Mouse (Mus musculus): ENCODE measurements around the gene Ttll5.
A peak's percentile ranks its signal among the peaks of the same experiment; 100 is the strongest.

Ttll5 gene

GRCm38 (mm10) chr12:86010656-86011055 lies 186.2 kb downstream of the Ttll5 start:
- DNase-seq (ENCODE audit: low read depth, low spot score) = no peak

DNA sequence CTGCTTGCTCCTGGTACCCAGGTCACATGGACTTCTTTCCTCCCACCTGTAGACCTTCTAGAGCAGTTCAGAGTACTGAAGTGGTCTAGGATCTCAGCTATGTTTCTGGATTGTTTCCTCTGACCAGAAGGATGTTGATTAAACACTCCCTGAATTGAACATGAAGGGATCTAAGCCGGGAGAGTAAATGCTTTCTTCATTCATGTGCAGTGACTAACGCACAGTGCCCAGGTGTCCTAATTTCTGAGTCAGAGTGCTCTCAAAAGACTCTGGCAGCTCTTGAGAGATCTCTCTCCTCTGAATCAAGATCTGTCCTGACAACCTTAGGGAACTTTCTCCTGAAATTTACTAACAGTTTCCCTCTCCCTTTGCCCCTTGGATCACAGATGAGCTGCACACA lies 187.7 kb downstream of the Ttll5 start:
- DNase-seq (ENCODE audit: low read depth, low spot score) = no peak

DNA sequence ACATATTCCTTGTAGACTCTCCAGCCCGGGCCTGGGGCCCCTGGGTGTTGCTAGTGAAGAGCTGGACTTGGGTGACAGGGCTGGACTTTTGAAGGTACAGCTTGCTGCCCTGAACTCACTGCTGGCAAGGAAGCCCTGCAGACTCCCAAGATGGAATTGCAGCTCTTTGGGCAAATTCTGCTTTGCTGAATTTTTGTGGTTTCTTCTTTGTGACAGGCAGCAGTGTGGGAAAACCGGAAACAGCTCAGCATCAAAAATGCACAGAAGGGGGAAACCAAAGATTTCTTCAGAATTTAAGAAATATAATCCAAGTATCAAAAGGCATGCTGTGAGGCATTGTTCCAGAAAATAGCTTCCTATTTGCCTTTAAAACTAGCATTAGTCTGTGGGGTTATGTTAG lies 189.7 kb downstream of the Ttll5 start:
- no peak for DNase-seq (ENCODE audit: low read depth, low spot score)

GRCm38 (mm10) chr12:86014621-86015020 lies 190.2 kb downstream of the Ttll5 start:
- no peak for DNase-seq (ENCODE audit: low read depth, low spot score)

DNA sequence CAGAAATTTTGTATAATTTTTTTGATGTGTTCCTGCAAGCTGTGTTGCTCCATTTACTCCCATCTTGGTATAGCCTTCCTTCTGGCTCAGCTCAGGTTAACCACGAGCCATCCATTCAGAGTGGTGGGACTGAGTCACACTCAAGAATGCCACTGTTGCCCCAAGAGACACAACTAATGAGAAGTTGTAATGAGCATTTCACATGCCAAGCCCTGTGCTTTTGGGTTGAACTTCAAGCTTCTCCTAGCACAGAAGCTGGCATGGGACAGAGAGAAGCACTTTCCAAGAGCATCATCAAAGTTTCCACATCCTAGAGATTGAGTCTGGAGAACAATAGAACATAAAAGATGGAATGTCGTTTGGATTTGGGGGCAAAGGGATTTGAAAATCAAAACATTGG lies 190.7 kb downstream of the Ttll5 start:
- no peak for DNase-seq (ENCODE audit: low read depth, low spot score)

DNA sequence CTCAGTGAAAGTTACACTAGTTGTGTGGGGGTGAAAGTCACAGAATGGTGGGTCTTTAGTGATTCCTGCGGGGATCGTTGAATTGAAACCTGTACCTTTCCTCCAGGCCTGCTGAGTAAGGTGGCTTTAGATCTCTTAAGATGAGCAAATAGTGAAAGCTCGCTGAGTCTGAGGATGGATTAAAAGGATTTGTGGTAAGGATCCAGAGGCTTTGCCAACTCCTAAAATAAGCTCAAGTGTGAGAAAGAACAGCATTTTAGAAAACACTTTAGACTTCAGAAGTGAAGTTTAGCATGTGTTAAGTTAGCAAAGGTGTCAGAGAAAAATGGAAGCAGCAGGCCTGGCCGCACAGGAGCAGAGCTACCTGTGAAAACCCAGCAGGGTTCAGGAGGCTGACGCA lies 192.9 kb downstream of the Ttll5 start:
- no peak for DNase-seq (ENCODE audit: low read depth, low spot score)

- DNase-seq (ENCODE audit: low read depth, low spot score) = no peak
These were observed 197.1 kb downstream of the Ttll5 start for GRCm38 (mm10) chr12:86021583-86021982.

- DNase-seq (ENCODE audit: low read depth, low spot score) = no peak
These were observed 198.0 kb downstream of the Ttll5 start for GRCm38 (mm10) chr12:86022282-86022984.

DNA sequence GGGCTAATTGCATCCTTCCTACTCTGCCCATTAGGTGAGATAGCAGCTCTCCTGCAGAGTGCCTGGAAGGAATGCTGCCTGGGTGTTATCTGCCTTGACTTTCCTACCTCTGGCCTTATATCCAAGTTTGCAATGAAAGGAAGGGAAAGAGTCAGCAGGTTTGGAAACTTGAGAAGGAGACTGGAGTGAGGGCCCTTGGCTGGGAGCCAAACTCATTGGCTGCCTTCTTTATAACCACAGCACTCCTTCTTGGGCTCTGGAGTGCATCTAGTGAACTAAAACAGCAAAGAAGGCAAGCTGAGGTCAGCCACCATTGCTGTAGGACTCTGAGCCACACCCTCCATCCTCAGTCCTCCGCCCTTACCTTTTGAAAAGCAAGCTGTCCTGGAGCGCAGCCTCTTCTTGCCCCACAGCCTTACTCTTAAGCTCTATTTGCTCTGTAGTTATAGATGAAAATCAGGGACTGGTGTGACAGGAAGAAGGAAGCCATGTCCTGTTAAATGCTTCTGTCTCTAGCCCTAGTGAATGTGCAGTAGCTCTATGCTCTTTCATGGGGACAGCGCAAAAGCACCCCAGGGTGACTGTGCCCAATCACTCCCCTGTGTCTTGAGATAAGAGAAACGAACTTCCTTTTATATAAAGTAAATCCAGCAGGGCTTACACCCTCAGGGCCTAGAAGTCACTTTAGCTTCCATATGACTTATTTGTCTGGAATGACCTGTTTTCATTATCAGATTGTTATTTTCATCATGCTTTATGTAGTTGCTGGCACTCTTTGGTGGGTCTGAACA lies 198.8 kb downstream of the Ttll5 start:
- DNase-seq (ENCODE audit: low read depth, low spot score) = peak; percentile 4

DNA sequence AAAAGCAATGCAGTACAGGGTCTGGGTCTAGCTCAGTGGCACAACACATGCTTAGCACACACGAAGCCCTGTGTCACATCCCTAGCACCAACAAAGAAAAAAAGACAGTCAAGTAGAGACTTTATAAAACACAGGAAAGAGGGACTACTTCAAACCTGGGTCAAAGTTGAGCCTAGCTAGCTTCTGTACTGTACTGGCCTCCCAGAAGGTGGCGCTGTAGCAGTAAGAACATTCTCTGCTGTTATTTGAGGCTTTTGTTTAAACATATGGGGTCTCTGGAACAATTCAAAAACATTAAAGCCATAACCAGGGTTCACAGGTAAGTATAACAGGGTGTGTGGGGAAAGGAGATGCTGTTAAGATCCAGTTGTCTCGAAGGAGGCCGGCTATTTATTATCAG lies 200.0 kb downstream of the Ttll5 start:
- peak; percentile 35 for DNase-seq (ENCODE audit: low read depth, low spot score)

- no peak for DNase-seq (ENCODE audit: low read depth, low spot score)
These were observed 201.0 kb downstream of the Ttll5 start for GRCm38 (mm10) chr12:86025480-86025879.

GRCm38 (mm10) chr12:86027000-86027399 lies 202.5 kb downstream of the Ttll5 start:
- peak; percentile 37 for DNase-seq (ENCODE audit: low read depth, low spot score)

GRCm38 (mm10) chr12:86027747-86028146 lies 203.3 kb downstream of the Ttll5 start:
- no peak for DNase-seq (ENCODE audit: low read depth, low spot score)

- DNase-seq (ENCODE audit: low read depth, low spot score) = no peak
These were observed 206.5 kb downstream of the Ttll5 start for GRCm38 (mm10) chr12:86030932-86031331.

- no peak for DNase-seq (ENCODE audit: low read depth, low spot score)
These were observed 211.1 kb downstream of the Ttll5 start for GRCm38 (mm10) chr12:86035586-86035985.

DNA sequence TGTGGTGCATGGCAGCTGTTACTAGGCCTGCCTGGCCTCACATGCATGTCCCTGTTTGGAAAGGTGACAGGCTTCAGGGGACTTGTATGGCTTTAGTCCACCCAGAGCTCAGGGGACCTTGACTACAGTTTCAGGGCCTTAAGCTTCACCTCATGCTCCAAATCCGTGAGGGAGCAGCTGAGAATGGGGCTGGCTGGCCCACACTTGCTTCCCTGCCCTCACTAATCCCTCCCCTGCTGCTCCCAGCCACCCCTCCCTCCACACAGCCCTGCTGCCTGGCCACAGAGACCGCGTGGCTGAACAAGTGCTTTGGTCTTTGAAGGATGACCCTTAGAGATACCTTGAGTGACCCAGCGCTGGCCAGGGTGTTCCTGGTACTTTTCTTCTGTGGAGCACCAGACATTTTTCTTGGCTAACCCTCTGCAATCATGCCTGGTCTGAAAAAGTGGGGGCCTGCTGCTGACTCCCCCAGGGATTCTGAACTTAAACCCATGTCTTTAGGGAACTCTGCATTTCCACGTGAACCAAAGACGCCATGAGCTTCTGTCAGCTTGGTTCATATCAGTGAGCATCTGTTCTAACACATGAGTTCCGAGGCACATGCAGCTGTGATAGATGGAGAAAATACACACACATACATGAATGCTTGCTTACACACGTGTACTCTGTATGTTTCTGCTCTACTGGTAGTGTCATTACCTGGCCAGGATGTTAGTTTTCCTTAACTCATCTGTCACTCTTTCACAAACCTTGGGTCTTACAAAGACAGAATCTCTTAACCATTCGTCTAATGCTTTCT lies 212.1 kb downstream of the Ttll5 start:
- no peak for DNase-seq (ENCODE audit: low read depth, low spot score)

DNA sequence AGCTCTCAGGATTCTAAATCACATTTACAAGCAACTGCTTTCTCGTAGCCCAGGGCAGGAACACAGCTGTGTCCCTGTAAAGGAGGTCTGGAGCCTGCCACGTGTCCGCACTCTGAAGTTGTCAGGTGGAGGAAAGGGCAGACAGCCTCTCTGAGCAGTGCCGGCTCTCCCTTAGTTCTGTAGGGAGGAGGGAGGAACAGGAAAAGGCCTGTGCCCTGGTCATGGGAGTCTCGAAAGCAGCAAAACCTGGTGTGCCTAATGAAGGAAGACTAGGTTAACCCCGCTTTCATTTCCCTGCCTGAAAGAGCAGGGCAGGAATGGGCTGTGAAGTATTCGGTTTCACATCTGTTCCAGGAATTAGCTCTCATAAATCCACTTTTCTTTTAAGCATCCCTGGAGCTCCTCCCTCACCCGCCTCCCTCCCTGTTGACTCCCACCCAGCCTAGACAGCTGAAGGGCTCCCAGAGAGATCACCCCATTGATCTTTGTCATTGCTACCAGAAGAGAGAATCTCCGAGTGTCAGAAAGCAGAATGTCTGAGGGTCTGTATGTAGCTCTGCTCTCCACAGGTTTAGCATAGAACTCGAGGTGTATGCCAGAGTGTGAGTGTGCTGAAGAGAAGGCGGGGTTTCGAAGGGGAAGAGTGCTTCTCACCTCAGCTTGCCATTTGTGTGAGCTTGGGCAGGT lies 212.9 kb downstream of the Ttll5 start:
- DNase-seq (ENCODE audit: low read depth, low spot score) = no peak

GRCm38 (mm10) chr12:86039078-86039477 lies 214.6 kb downstream of the Ttll5 start:
- DNase-seq (ENCODE audit: low read depth, low spot score) = no peak

DNA sequence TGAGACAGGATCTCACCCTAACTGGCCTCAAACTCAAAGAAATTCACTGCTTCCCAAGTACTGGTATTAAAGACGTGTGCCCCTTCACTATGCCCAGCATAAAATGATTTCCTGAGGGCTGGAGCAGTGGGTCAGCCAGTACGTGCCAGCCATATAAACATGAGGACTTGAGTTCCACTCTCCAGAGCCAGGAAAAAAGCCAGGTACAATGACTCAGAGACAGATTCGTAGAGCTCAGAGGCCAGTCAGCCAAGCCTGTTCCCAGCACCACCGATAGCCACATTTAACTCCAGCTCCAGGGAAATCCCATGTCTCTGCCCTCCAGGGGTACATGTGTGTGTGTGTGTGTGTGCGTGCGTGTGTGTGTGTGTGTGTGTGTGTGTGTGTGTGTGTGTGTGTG lies 215.3 kb downstream of the Ttll5 start:
- DNase-seq (ENCODE audit: low read depth, low spot score) = no peak

GRCm38 (mm10) chr12:86046141-86046540 lies 221.7 kb downstream of the Ttll5 start:
- DNase-seq (ENCODE audit: low read depth, low spot score) = no peak

GRCm38 (mm10) chr12:86046776-86047175 lies 222.3 kb downstream of the Ttll5 start:
- DNase-seq (ENCODE audit: low read depth, low spot score) = no peak

DNA sequence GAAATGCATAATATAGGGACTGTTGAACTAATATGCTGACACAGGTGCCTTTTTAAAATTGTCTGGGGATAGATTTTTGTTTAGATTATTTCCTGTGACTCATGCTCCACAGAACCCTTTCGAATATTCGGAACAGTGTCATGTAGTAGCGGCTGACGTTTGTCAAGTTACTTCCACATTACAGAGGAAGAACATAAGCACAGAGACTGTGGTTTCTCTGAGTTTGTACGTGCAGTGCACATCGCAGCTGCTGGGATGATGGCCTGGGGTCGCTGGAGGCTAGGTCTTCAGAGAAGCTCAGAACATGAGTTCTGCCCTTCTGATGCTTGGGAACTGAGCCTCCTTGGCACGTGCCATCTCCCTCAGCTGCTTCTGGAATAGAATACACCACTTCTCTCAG lies 222.9 kb downstream of the Ttll5 start:
- no peak for DNase-seq (ENCODE audit: low read depth, low spot score)
